Mouse (Mus musculus): Measurements from ENCODE around the gene Rab36. TPM values are rescaled to one million over a fixed set of nuclear protein-coding genes. Genes with fewer than 3 reads are reported as not detected.

Gene Rab36
- polyA plus RNA-seq, 1 experiment from 2014 or later = 1.5 TPM

DNA sequence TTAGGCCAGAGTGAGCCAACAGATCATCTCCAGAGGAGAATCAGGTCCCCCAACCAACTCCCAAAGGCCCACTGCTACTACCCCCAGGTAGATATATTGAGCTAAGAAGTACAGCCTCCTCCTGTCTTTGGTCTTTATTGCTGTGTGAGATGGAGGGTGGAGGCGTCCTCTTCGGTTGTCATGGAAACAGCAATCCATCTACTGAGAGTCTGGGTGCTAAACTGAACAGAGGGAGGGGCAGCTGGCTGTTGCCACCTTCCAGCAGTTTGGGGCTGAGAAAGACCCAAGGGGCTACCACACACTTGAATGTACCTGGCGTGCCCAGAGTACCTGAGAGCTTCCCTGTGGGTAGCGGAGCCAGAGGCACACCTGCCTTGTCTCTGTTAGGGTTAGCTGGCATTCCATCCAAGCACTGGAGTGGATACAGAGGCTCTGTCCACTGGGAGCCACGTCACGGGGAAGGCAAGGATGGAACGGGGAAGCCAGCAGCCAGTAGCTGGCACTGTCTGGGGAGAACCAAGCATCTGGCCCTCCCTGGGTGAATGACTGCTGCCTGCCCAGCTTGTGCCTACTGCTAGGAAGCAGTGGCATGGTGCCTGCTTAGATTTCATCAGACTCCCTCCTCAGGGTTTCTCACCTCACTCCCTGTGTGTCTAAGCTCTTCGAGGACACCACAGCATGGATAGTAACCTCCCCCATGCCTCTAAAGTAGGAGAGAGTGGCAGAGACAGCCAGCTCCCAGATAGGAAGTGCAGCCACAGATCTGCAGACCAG is 29.8 kb upstream of the Rab36 start:
- no peak for ATAC-seq (ENCODE audit: low read depth)
- Histone ChIP-seq H3K4me2 (ENCODE audit: low read depth, low read length) (no peak overlapping the region), H3K27ac (ENCODE audit: low read length) (no peak overlapping the region), H3K9me3 (replicated peaks; ENCODE audit: control insufficient read depth, low read length) (no peaks in the 10 kb centered on the region), H3K4me1 (ENCODE audit: control insufficient read depth, low read depth, low read length) (no peaks in the 10 kb centered on the region; the same call in 1 of the 2 replicates), H3K36me3 (ENCODE audit: control insufficient read depth, insufficient read depth) (no peaks in the 10 kb centered on the region), H3K9ac (ENCODE audit: low read depth, low read length) (no peak overlapping the region), H3K27me3 (ENCODE audit: control insufficient read depth, insufficient read depth, low read depth, low read length) (no peaks in the 10 kb centered on the region), H3K4me3 (ENCODE audit: low read depth, low read length) (no peak overlapping the region)
- 65% methylated on average over 8 of the region's 8 CpGs for WGBS (ENCODE audit: insufficient replicate concordance)

GRCm38 (mm10) chr10:75010704-75011103 is 26.2 kb upstream of the Rab36 start:
- WGBS (ENCODE audit: insufficient replicate concordance) = 80% methylated on average over 15 of the region's 15 CpGs
- no peaks in the 10 kb centered on the region for H3K36me3 ChIP-seq (ENCODE audit: control insufficient read depth, insufficient read depth)
- no peaks in the 10 kb centered on the region for H3K4me1 ChIP-seq (ENCODE audit: control insufficient read depth, low read depth, low read length)
- no peaks in the 10 kb centered on the region for H3K27me3 ChIP-seq (ENCODE audit: control insufficient read depth, insufficient read depth, low read depth, low read length)
- H3K9ac ChIP-seq (ENCODE audit: low read depth, low read length) = no peak overlapping the region
- no peak overlapping the region for H3K27ac ChIP-seq (ENCODE audit: low read length)
- no peaks in the 10 kb centered on the region for H3K9me3 ChIP-seq (replicated peaks; ENCODE audit: control insufficient read depth, low read length)
- H3K4me2 ChIP-seq (ENCODE audit: low read depth, low read length) = no peak overlapping the region
- no peak for ATAC-seq (ENCODE audit: low read depth)
- H3K4me3 ChIP-seq (ENCODE audit: low read depth, low read length) = no peak overlapping the region

DNA sequence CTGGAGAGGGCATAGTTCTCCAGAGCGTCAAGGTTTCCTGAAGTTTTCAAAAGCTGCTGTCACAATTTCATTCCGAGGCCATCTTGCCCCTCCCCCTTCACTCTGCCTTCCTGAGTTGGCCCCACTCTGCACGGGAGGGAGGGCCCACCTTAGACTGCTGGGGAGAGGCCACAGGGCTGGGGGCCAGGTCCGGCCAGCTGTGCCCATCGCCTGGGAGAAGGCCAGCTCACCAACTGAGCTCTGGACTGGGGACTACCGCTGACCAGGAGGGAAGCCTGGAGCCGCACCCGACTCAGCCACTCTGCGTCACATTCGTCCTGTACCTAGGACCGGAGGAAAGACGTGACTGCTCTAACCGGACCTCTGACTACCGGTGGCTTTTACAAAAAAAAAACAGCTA is 21.4 kb upstream of the Rab36 start:
- ATAC-seq (ENCODE audit: low read depth) = no peak

DNA sequence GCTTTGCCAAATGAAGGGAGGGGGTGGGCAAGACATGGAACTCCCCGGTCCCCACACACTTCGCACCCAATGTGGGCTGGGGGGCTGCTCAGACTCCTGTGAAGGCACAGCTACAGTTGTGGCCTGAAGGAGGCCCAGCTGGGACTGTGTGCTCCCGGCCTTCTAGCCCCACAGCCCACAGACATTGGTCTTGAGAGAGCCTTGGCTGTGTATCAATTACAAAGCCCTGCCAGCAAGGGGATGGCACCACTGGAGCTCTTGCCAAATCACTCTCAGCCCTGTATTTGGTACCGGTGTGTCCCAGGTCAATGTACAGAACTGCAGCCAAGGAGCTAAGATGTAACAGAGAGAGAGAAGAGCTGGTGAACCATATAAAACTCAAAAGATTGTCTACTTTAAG is 20.4 kb upstream of the Rab36 start:
- Histone ChIP-seq H3K27ac (ENCODE audit: low read length) (no peak overlapping the region), H3K9ac (ENCODE audit: low read depth, low read length) (no peak overlapping the region), H3K27me3 (ENCODE audit: control insufficient read depth, insufficient read depth, low read depth, low read length) (no peaks in the 10 kb centered on the region), H3K4me3 (ENCODE audit: low read depth, low read length) (no peak overlapping the region), H3K4me1 (ENCODE audit: control insufficient read depth, low read depth, low read length) (no peaks in the 10 kb centered on the region), H3K9me3 (replicated peaks; ENCODE audit: control insufficient read depth, low read length) (no peaks in the 10 kb centered on the region), H3K36me3 (ENCODE audit: control insufficient read depth, insufficient read depth) (no peaks in the 10 kb centered on the region), H3K4me2 (ENCODE audit: low read depth, low read length) (no peak overlapping the region)
- WGBS (ENCODE audit: insufficient replicate concordance) = 67% methylated on average over 4 of the region's 4 CpGs
- ATAC-seq (ENCODE audit: low read depth) = no peak

More for the DNA sequence above, 21.4 kb upstream of the Rab36 start:
- Histone ChIP-seq H3K27me3 (ENCODE audit: control insufficient read depth, insufficient read depth, low read depth, low read length) (no peaks in the 10 kb centered on the region), H3K9me3 (replicated peaks; ENCODE audit: control insufficient read depth, low read length) (no peaks in the 10 kb centered on the region), H3K4me3 (ENCODE audit: low read depth, low read length) (no peak overlapping the region), H3K9ac (ENCODE audit: low read depth, low read length) (no peak overlapping the region), H3K4me1 (ENCODE audit: control insufficient read depth, low read depth, low read length) (no peaks in the 10 kb centered on the region), H3K4me2 (ENCODE audit: low read depth, low read length) (no peak overlapping the region), H3K36me3 (ENCODE audit: control insufficient read depth, insufficient read depth) (no peaks in the 10 kb centered on the region), H3K27ac (ENCODE audit: low read length) (no peak overlapping the region)
- WGBS (ENCODE audit: insufficient replicate concordance) = 68% methylated on average over 14 of the region's 14 CpGs

- Histone ChIP-seq H3K4me1 (ENCODE audit: control insufficient read depth, low read depth, low read length) (no peaks in the 10 kb centered on the region), H3K27me3 (ENCODE audit: control insufficient read depth, insufficient read depth, low read depth, low read length) (no peaks in the 10 kb centered on the region), H3K27ac (ENCODE audit: low read length) (no peak overlapping the region), H3K4me2 (ENCODE audit: low read depth, low read length) (no peak overlapping the region), H3K4me3 (ENCODE audit: low read depth, low read length) (no peak overlapping the region), H3K9ac (ENCODE audit: low read depth, low read length) (no peak overlapping the region), H3K36me3 (ENCODE audit: control insufficient read depth, insufficient read depth) (no peaks in the 10 kb centered on the region), H3K9me3 (replicated peaks; ENCODE audit: control insufficient read depth, low read length) (no peaks in the 10 kb centered on the region)
- no peak for ATAC-seq (ENCODE audit: low read depth)
- 66% methylated on average over 2 of the region's 2 CpGs for WGBS (ENCODE audit: insufficient replicate concordance)
Measured at GRCm38 (mm10) chr10:75020271-75020670, 16.6 kb upstream of the Rab36 start.

DNA sequence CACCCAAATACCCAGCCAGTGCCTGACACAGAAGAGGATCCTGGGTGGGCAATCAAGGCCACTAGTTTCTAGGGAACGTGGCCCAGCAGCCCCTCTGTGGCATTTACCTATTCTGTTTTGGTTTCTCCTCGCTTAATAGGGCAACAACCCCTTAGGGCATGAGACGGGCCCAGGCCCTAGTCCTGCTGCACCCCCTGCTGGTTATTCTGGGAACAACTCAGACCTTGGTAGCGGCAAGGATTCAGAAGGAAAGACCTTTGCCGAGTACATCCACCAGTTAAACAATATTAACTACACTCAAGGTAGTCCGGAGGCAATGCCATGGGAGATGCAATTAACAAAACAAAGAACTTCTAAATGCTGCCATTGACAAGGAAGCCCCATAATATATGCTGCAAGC is 15.7 kb upstream of the Rab36 start:
- Histone ChIP-seq H3K4me3 (ENCODE audit: low read depth, low read length) (no peak overlapping the region), H3K9ac (ENCODE audit: low read depth, low read length) (no peak overlapping the region), H3K27me3 (ENCODE audit: control insufficient read depth, insufficient read depth, low read depth, low read length) (no peaks in the 10 kb centered on the region), H3K4me1 (ENCODE audit: control insufficient read depth, low read depth, low read length) (no peaks in the 10 kb centered on the region), H3K4me2 (ENCODE audit: low read depth, low read length) (no peak overlapping the region), H3K36me3 (ENCODE audit: control insufficient read depth, insufficient read depth) (no peaks in the 10 kb centered on the region), H3K27ac (ENCODE audit: low read length) (no peak overlapping the region), H3K9me3 (replicated peaks; ENCODE audit: control insufficient read depth, low read length) (no peaks in the 10 kb centered on the region)
- WGBS (ENCODE audit: insufficient replicate concordance) = 6% methylated on average over 6 of the region's 6 CpGs
- ATAC-seq (ENCODE audit: low read depth) = no peak

DNA sequence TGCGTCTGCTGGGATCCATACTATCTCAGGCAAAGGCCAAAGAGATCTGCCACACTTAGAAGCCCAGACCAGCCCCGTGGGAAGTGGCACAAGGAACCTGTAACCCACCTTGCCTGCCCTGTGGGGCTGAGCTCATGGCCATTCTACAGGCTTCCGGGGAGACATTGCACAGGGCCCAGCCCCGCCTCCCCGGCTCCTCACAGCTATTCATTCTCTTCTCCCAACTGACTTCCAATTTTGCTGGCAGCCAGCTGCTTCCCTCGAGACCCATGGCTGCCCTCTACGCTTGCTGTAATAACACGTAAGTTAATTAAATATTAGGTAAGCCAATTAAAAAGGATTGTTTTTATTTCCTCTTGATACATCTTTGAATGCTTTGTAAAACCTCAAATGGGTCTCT is 10.4 kb upstream of the Rab36 start:
- no peak for ATAC-seq (ENCODE audit: low read depth)
- H3K4me3 ChIP-seq (ENCODE audit: low read depth, low read length) = no peak overlapping the region
- WGBS (ENCODE audit: insufficient replicate concordance) = 68% methylated on average over 8 of the region's 8 CpGs
- H3K27me3 ChIP-seq (ENCODE audit: control insufficient read depth, insufficient read depth, low read depth, low read length) = no peaks in the 10 kb centered on the region
- H3K4me2 ChIP-seq (ENCODE audit: low read depth, low read length) = no peak overlapping the region
- no peak overlapping the region for H3K9ac ChIP-seq (ENCODE audit: low read depth, low read length)
- H3K4me1 ChIP-seq (ENCODE audit: control insufficient read depth, low read depth, low read length) = no peaks in the 10 kb centered on the region; the same call in 1 of the 2 replicates
- H3K36me3 ChIP-seq (ENCODE audit: control insufficient read depth, insufficient read depth) = no peaks in the 10 kb centered on the region
- no peak overlapping the region for H3K27ac ChIP-seq (ENCODE audit: low read length)
- no peaks in the 10 kb centered on the region for H3K9me3 ChIP-seq (replicated peaks; ENCODE audit: control insufficient read depth, low read length)

- ATAC-seq (ENCODE audit: low read depth) = no peak
Measured at GRCm38 (mm10) chr10:75028743-75029142, 8.1 kb upstream of the Rab36 start.

DNA sequence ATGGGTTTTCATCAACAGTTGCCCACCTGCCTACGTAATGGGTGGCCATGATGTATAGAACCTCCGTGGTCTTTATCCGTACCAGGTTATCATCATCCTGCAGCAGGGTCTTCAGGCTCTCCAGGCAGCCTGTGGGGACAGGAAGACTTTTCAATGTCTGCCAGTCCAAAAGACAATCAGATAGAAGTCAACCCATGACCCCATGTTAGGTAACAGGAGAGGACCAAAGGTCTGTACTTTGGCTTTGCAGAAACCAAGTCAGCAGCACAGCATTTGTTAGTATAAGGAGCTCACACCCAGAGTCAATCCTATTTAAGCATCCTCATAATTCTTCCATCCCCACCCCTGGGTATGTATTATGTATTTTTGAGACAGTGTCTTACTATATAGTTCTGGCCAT is 7.2 kb upstream of the Rab36 start:
- H3K9me3 ChIP-seq (replicated peaks; ENCODE audit: control insufficient read depth, low read length) = no peaks in the 10 kb centered on the region
- no peaks in the 10 kb centered on the region for H3K36me3 ChIP-seq (ENCODE audit: control insufficient read depth, insufficient read depth)
- no peaks in the 10 kb centered on the region; the same call in 1 of the 2 replicates for H3K4me1 ChIP-seq (ENCODE audit: control insufficient read depth, low read depth, low read length)
- WGBS (ENCODE audit: insufficient replicate concordance) = 74% methylated on average over 3 of the region's 3 CpGs
- H3K27ac ChIP-seq (ENCODE audit: low read length) = no peak overlapping the region
- H3K27me3 ChIP-seq (ENCODE audit: control insufficient read depth, insufficient read depth, low read depth, low read length) = no peaks in the 10 kb centered on the region
- H3K4me2 ChIP-seq (ENCODE audit: low read depth, low read length) = no peak overlapping the region
- H3K9ac ChIP-seq (ENCODE audit: low read depth, low read length) = no peak overlapping the region
- no peak overlapping the region for H3K4me3 ChIP-seq (ENCODE audit: low read depth, low read length)
- ATAC-seq (ENCODE audit: low read depth) = peak; percentile 53; the same call in 1 of the 2 replicates

More at GRCm38 (mm10) chr10:75028743-75029142, 8.1 kb upstream of the Rab36 start:
- Histone ChIP-seq H3K36me3 (ENCODE audit: control insufficient read depth, insufficient read depth) (no peaks in the 10 kb centered on the region), H3K27ac (ENCODE audit: low read length) (no peak overlapping the region), H3K27me3 (ENCODE audit: control insufficient read depth, insufficient read depth, low read depth, low read length) (no peaks in the 10 kb centered on the region), H3K9me3 (replicated peaks; ENCODE audit: control insufficient read depth, low read length) (no peaks in the 10 kb centered on the region), H3K9ac (ENCODE audit: low read depth, low read length) (no peak overlapping the region), H3K4me3 (ENCODE audit: low read depth, low read length) (no peak overlapping the region), H3K4me2 (ENCODE audit: low read depth, low read length) (no peak overlapping the region), H3K4me1 (ENCODE audit: control insufficient read depth, low read depth, low read length) (no peaks in the 10 kb centered on the region; the same call in 1 of the 2 replicates)
- WGBS (ENCODE audit: insufficient replicate concordance) = 27% methylated on average over 8 of the region's 8 CpGs
